Mouse (Mus musculus): Measurements from ENCODE around the gene Sgcb. TPM values are rescaled to one million over a fixed set of nuclear protein-coding genes. Genes with fewer than 3 reads are reported as not detected.
"Not testable (repeated sequence)": the region's sequence is repeated elsewhere in the genome, so short reads cannot be mapped to it uniquely, and the experiment has no call there.

The Sgcb gene
- total and polyA plus RNA-seq, 3 experiments: 3.6 to 8.4 TPM; not detected in 1

DNA sequence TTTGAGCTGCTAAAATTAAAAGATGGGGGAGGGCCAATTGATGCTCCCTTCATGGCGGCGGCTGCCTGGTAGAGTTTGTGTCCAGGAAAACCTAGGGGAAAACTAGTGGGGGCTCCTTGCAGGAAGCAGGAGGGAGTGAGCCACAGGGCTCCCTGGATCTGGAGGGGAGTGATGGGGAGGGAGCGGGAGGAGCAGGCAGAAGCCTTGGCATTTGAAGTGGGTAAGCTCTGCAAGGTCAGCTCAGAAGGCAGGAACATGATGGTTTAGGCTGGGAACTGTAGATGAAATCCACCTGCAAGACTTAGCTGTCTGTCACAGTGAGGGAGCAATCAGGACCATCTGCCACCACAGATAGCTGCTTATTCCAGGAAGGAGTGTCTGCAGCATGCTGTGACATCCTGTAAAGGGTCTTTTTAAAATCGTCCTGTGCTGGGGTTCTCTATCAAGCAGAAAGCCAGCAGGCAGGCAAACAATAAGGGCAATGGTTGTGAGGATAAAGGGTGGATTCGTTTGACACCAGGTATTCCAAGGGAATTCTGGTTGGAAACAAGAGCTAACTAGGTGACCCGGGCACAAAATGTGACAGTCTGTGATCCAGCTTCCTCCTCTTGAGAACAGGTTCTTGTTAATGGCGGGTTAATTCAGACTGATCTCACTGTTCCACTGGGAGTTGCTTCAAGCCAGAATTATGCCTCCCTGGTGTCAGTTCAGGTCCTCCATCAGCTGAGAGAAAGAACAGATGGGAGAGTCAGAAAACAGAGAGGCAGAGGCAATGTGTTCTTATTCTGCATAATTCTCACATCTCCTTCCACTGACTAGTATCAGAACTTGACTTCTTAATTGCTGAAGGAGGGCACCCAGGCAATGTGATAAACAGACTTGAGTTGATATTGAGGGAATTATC, 62.1 kb downstream of the Sgcb start:
- H3K9me3 ChIP-seq (replicated peaks; ENCODE audit: insufficient read depth, low read length): no peaks in the 10 kb centered on the region
- peaks cover 2 to 4% of the 10 kb centered on the region in 2 experiments for H3K27me3 ChIP-seq (ENCODE audit: control insufficient read depth in 1 of 2, insufficient read depth in 2 of 2, low read length in 2 of 2)
- H3K36me3 ChIP-seq (ENCODE audit: control insufficient read depth in 1 of 2, insufficient read depth in 2 of 2, low read length in 2 of 2): no peaks in the 10 kb centered on the region
- no peaks in the 10 kb centered on the region for H3K4me1 ChIP-seq (ENCODE audit: control insufficient read depth in 1 of 2, insufficient read depth in 2 of 2, low read length in 2 of 2)
- TF ChIP-seq MXI1 (IDR thresholded peaks at IDR 0.05; ENCODE audit: low read depth, low read length) (no peak), GABPA (IDR thresholded peaks at IDR 0.05; ENCODE audit: low read depth, low read length) (no peak), ZKSCAN1 (IDR thresholded peaks at IDR 0.05; ENCODE audit: low read depth, low read length) (no peak), ZNF384 (IDR thresholded peaks at IDR 0.05; ENCODE audit: low read depth, low read length) (no peak), RAD21 (IDR thresholded peaks at IDR 0.05; ENCODE audit: low read depth, low read length) (no peak), HCFC1 (IDR thresholded peaks at IDR 0.05; ENCODE audit: low read depth, low read length) (no peak), UBTF (IDR thresholded peaks at IDR 0.05; ENCODE audit: borderline replicate concordance, insufficient read depth, low read depth, low read length) (no peak), MAX (IDR thresholded peaks at IDR 0.05; ENCODE audit: low read length) (no peak), TCF12 (IDR thresholded peaks at IDR 0.05; ENCODE audit: low read depth, low read length) (no peak), TAL1 (IDR thresholded peaks at IDR 0.05; ENCODE audit: low read length) (no peak), EP300 (IDR thresholded peaks at IDR 0.05; ENCODE audit: low read depth in 1 of 2, low read length in 2 of 2) (no peak), USF2 (IDR thresholded peaks at IDR 0.05; ENCODE audit: borderline replicate concordance in 1 of 2, insufficient read depth in 1 of 2, low read depth in 1 of 2, low read length in 2 of 2) (no peak), MEF2A (IDR thresholded peaks at IDR 0.05; ENCODE audit: extremely low read depth, insufficient replicate concordance, low read depth, low read length, poor library complexity, severe bottlenecking) (no peak), ZMIZ1 (IDR thresholded peaks at IDR 0.05; ENCODE audit: low read depth, low read length) (no peak), USF1 (IDR thresholded peaks at IDR 0.05; ENCODE audit: low read depth, low read length) (no peak), ZC3H11A (IDR thresholded peaks at IDR 0.05; ENCODE audit: low read depth, low read length) (no peak), CHD1 (IDR thresholded peaks at IDR 0.05; ENCODE audit: low read depth, low read length) (no peak), SMC3 (IDR thresholded peaks at IDR 0.05; ENCODE audit: low read depth, low read length) (no peak), TBP (IDR thresholded peaks at IDR 0.05; ENCODE audit: low read depth, low read length) (no peak)
- no peaks in the 10 kb centered on the region for H3K79me2 ChIP-seq (ENCODE audit: control insufficient read depth, insufficient read depth, low read length, poor library complexity)
- no peak overlapping the region for H3K4me3 ChIP-seq (ENCODE audit: control insufficient read depth in 1 of 2, insufficient read depth in 1 of 2, low read depth in 2 of 2, low read length in 2 of 2)
- H3K27ac ChIP-seq (ENCODE audit: control insufficient read depth, low read depth, low read length): no peak overlapping the region
- no peak for DNase-seq (ENCODE audit: low read depth, low spot score)
- H3K9ac ChIP-seq (ENCODE audit: control insufficient read depth, low read depth, low read length, poor library complexity, severe bottlenecking): no peak overlapping the region

GRCm38 (mm10) chr5:73584011-73584410, 63.6 kb downstream of the Sgcb start:
- not testable (repeated sequence) for H3K27ac ChIP-seq (ENCODE audit: control insufficient read depth, low read depth, low read length); H3K79me2 ChIP-seq (ENCODE audit: control insufficient read depth, insufficient read depth, low read length, poor library complexity); H3K36me3 ChIP-seq (ENCODE audit: control insufficient read depth in 1 of 2, insufficient read depth in 2 of 2, low read length in 2 of 2); H3K4me1 ChIP-seq (ENCODE audit: control insufficient read depth in 1 of 2, insufficient read depth in 2 of 2, low read length in 2 of 2); H3K9ac ChIP-seq (ENCODE audit: control insufficient read depth, low read depth, low read length, poor library complexity, severe bottlenecking); H3K27me3 ChIP-seq (ENCODE audit: control insufficient read depth in 1 of 2, insufficient read depth in 2 of 2, low read length in 2 of 2); H3K4me3 ChIP-seq (ENCODE audit: control insufficient read depth in 1 of 2, insufficient read depth in 1 of 2, low read depth in 2 of 2, low read length in 2 of 2); H3K9me3 ChIP-seq (replicated peaks; ENCODE audit: insufficient read depth, low read length); DNase-seq (ENCODE audit: low read depth, low spot score)

Other genes with a start within 250 kb of the Sgcb start
- gene Cwh43, start 241.7 kb downstream of the Sgcb start, total RNA-seq (2012; rRNA removed): not detected in 2 replicates
- gene Cwh43, start 241.7 kb downstream of the Sgcb start, polyA plus RNA-seq (2012; ENCODE audit: insufficient read depth in 1 of 2, insufficient read length in 2 of 2, low read depth in 1 of 2, low replicate concordance in 2 of 2, missing spikeins in 1 of 2): not detected
- gene Dcun1d4, start 166.8 kb downstream of the Sgcb start, total RNA-seq (2012; rRNA removed): 7.6 and 9.2 TPM in 2 replicates
- gene Dcun1d4, start 166.8 kb downstream of the Sgcb start, polyA plus RNA-seq (2012; ENCODE audit: insufficient read depth in 1 of 2, insufficient read length in 2 of 2, low read depth in 1 of 2, low replicate concordance in 2 of 2, missing spikeins in 1 of 2): 10 to 100 TPM in 1 of 2 experiments, not detected in 1; 10.0 TPM
- gene Lrrc66, start 15.3 kb downstream of the Sgcb start, total RNA-seq (2012; rRNA removed): 0.82 and 1.1 TPM in 2 replicates
- 1 to 10 TPM in 1 of 2 experiments, not detected in 1; 1.1 TPM for gene Lrrc66, start 15.3 kb downstream of the Sgcb start, polyA plus RNA-seq (2012; ENCODE audit: insufficient read depth in 1 of 2, insufficient read length in 2 of 2, low read depth in 1 of 2, low replicate concordance in 2 of 2, missing spikeins in 1 of 2)
- not detected in 2 replicates for gene Spata18, start 3.6 kb upstream of the Sgcb start, total RNA-seq (2012; rRNA removed)
- gene Spata18, start 3.6 kb upstream of the Sgcb start, polyA plus RNA-seq (2012; ENCODE audit: insufficient read depth in 1 of 2, insufficient read length in 2 of 2, low read depth in 1 of 2, low replicate concordance in 2 of 2, missing spikeins in 1 of 2): not detected